Mouse (Mus musculus): ENCODE measurements around the gene Vrk2. TPM values are rescaled to one million over a fixed set of nuclear protein-coding genes. Genes with fewer than 3 reads are reported as not detected.

Vrk2 gene
- total RNA-seq, 2 experiments from 2014 or later = 14.4 to 17.9 TPM

- DNase-seq (ENCODE audit: low spot score in 2 of 2) = no peak
These were observed 8.1 kb downstream of the Vrk2 start for GRCm38 (mm10) chr11:26585409-26586366.

DNA sequence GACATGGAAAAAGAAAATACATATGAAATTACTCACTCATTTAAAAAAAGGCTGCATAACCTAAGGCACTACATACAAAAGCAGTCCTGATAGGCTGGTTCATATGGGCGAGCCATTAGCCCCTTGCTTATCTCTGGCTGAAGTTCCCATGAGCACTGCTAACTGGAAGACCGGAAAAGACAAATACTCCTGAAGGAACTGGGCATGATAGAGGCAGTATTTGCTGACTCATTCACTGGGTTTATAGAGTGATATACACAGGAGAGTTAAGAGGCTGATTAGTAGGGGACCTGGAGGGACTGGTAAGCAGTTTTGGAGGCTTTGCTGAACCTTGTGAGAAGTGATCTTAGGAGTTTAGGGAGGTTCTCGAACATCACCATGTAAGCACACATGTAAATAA, 42.2 kb downstream of the Vrk2 start:
- DNase-seq (ENCODE audit: low spot score in 2 of 2) = no peak

DNA sequence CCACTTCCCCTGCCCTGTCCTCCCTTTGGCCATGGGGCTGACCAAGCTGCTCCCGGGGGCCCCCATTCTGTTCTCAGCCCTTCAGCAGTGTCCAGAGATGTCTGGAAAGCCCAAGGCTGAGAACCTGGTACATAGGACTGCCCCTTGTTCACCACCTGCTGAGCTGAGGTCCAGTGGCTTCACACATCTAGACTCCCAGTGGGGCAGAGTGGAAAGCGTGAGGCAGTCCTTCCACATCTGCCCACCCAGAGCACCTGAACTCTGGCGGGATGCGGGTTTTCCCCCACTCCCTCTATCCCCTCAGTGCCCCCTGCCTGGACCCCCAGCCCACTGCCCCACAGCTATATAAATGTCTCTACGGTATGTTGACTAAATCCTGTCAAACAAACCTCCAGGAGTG, 56.0 kb downstream of the Vrk2 start:
- DNase-seq (ENCODE audit: low spot score in 2 of 2) = no peak

DNA sequence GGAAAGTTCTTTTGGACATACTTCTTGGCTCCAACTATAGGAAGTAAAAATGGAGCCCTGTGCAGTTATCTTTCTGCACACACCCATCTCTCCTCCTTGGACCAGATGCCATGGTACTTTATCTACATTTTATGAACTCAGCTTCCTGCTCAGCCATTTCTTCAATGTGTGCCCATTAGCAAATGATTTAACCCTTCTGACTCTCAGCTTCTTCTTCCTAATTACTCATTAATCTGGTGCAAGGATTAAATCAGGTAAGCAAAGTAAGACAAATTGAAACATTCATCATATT, 60.0 kb downstream of the Vrk2 start:
- DNase-seq (ENCODE audit: low spot score in 2 of 2) = no peak

DNA sequence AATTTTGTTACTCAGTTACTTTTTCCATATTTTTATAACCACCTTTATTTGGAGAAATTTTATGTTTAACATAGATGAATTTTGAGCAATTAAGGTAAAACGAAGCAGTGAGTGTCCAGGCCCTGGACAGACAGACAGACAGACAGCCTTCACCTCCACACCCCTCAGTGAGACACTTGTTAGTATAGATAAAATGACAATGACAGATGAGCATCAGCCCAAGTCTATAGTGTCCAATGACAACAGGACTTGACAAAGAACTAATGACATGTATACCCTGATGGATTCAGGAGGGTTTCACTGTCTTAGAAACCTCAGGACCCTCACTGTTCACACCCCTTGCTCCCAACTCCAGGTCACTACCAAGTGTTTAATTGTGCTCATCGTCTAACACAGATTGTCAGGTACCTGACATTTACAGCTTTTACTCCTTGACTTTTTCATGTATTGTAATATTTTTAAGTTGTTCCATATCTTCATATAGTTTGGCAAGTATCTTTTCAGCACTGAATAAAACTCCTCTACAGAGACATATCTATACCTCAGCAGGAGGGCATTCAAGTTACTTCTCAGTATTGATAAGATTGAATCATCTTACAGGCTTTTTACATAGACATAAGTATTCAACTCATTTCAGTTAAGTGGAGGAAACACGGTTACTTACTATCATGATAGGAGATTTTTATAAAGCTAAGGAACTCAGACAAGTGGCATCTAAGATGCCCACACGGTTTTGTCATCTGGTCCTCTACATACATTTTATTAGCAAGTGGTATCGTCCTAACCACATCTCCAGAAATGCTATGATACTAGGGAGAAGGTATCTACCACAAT, 60.6 kb downstream of the Vrk2 start:
- DNase-seq (ENCODE audit: low spot score in 2 of 2) = no peak

- no peak for DNase-seq (ENCODE audit: low spot score in 2 of 2)
These were observed 66.9 kb downstream of the Vrk2 start for GRCm38 (mm10) chr11:26526861-26527260.

DNA sequence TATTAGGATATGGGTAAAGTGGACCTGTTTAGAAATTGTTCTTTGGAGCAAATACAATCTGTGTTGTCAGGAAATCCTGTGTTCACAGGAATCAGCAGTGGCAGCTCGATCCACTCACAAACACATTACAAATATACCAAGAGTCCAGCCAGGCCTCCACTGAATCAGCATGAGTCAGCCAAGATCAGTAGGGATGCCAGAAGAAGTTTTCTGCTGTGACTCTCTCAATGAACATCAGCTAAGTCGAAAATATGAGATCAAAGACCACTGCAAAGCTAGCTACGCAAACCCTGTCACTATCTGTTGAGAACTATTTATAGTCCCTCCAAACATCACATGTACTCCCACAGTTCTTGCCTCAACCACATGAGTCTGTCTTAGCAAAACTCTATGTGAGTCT, 74.8 kb downstream of the Vrk2 start:
- DNase-seq (ENCODE audit: low spot score in 2 of 2) = no peak

- DNase-seq (ENCODE audit: low spot score in 2 of 2) = no peak
These were observed 77.7 kb downstream of the Vrk2 start for GRCm38 (mm10) chr11:26516086-26516485.

GRCm38 (mm10) chr11:26513683-26514082, 80.1 kb downstream of the Vrk2 start:
- no peak for DNase-seq (ENCODE audit: low spot score in 2 of 2)

DNA sequence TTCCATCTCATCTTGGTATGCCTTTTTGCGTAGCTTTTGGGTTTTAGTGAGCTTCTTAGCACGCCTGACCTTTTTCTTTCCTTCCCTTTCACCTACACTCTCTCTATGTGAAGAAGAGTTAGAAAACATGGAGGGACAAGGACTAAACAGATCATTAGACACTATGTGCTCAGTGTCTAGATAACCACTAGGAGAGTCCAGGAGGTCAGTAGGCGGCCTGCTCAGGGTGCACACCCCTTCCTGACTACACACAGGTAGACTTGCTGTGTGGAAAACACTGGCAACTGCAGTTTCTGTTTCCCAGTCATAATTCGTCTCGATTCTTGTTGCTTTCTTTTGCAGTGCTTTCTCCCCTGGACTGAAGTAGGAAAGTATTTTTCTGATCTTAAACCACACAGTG, 97.8 kb downstream of the Vrk2 start:
- DNase-seq (ENCODE audit: low spot score in 2 of 2) = no peak

DNA sequence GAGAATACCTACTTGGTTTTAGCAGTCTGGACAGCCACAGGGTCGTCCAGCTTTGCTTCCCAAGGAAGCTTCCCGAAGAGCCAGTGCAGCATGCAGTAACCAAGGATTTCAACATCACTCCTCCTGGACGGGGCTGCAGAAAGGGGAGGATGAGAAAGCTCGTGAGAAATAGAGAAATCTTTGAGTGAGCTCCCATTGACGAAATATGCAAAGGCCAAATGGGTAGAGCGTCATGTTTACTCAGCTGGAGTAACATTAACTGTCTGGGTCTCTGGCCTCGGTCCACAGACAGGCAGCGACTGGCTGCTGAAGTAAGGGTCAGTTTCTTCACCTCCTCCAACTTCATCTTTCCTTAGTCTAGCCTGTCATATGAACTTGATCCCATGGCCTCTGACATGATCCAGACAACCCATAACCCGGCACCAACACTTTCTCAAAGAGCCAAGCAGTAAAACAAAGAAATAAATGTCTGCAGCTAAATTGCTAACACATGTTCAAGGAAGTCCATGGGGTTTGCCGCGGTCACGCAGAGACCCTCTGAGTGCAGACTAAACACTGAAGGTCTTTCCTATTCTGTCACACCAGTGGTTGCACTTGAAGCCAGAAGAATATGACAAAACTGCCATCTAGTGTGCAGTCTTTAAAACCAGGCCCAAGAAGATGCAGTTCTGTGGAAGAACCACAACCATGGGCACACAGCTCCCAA, 103.9 kb downstream of the Vrk2 start:
- no peak for DNase-seq (ENCODE audit: low spot score in 2 of 2)

GRCm38 (mm10) chr11:26481691-26482242, 112.0 kb downstream of the Vrk2 start:
- no peak for DNase-seq (ENCODE audit: low spot score in 2 of 2)

DNA sequence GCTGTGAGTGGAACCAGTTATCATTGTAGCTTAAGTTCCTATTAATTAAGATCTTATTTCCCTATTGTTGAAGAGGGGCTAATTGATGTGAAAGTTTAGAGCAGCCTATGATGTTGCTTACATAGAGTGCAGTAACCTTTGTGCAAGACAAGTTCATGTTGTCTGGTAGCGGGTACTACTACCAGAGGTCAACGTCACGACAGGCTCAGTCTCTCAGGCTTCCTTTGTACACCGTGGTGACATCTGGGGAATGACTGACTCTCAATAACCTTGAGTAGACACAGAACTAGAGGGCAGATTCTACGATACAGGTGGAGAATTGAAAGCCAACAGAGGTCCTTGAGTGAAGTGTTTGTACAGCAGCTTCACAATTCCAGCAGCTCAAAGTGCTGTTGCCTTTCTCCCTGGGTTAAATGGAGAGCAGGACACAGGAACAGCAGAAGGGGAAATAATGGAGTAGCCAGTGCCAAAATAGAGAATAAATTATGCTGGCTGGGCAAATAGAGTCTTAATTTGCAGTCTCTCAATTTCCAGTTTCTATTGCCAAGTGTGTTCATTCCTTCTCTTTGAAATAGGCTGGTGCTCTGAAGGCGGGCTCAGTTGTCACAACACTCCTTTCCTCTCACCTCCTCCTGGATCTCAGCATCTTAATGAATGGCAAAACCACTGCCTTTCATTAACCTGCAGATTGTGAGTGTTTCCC, 116.6 kb downstream of the Vrk2 start:
- no peak for DNase-seq (ENCODE audit: low spot score in 2 of 2)

- DNase-seq (ENCODE audit: low spot score in 2 of 2) = no peak
These were observed 139.7 kb downstream of the Vrk2 start for GRCm38 (mm10) chr11:26454081-26454480.

- DNase-seq (ENCODE audit: low spot score in 2 of 2) = no peak
These were observed 141.1 kb downstream of the Vrk2 start for GRCm38 (mm10) chr11:26452693-26453092.

DNA sequence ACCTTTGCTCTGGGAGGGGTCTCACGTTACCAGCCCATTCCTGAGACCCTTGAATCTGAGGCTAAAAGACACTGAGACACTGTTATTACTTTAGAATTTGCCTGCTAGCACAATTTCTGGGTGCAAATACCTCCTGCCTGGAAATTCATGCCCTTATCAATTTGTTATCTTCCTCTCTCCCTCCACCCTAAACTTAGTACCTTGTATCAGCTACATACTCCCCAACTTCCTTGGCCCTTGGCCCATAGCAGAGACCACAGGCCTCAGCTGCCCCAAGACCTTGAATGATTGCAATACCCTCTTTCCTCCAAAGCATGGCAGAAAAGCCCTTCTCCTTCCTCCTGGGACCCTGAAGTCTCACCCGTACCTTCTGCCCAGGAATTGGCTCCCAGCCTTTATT, 142.6 kb downstream of the Vrk2 start:
- DNase-seq (ENCODE audit: low spot score in 2 of 2) = no peak

DNA sequence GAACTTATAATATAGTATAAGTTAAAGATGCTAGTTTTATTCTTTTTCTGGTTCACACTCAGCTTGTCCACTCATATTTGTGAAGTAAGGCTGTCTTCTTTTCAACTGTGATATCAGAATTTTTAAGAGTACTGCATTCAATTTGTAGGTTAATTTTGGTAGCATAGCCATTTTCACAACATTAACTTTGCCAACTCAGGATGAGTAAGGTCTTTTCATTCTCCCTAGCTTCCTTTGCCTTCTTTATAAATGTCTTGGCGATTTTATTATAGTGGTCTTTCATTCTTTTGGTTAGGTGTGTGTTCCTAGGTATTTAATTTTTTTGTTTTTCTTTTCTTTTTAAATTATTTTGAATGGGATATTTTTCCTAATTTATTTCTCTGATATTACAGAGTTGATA, 143.2 kb downstream of the Vrk2 start:
- DNase-seq (ENCODE audit: low spot score in 2 of 2) = no peak

- no peak for DNase-seq (ENCODE audit: low spot score in 2 of 2)
These were observed 144.0 kb downstream of the Vrk2 start for GRCm38 (mm10) chr11:26449789-26450188.

GRCm38 (mm10) chr11:26444374-26444773, 149.4 kb downstream of the Vrk2 start:
- DNase-seq (ENCODE audit: low spot score in 2 of 2) = no peak

- no peak for DNase-seq (ENCODE audit: low spot score in 2 of 2)
These were observed 152.7 kb downstream of the Vrk2 start for GRCm38 (mm10) chr11:26441121-26441520.

DNA sequence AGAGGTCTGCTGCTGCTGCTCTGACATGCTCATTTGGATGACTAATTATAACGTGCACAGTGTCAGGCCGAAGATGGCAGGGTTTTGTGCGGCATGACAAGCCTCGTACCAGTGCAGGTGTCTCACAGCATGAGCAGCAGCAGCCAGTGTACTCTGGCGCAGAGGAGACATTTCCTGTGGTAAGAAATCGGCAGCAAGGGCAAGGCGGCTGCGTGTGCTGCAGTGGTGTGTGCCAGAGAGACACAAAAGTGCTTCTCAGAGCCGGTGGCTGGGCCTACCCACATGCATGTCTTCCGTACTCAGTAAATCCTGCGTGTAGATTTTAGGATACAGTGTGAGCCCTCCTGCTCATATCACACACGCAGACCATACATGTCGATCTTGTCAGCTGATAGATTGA, 156.0 kb downstream of the Vrk2 start:
- DNase-seq (ENCODE audit: low spot score in 2 of 2) = no peak

All from adrenal gland, postnatal 4 days (tissue).